Mouse (Mus musculus) limb, embryonic 15.5 days (tissue): ENCODE measurements around the gene B3galnt1. TPM values are rescaled to one million over a fixed set of nuclear protein-coding genes. Genes with fewer than 3 reads are reported as not detected.

Source experiments
- ATAC-seq: fragments of 200-750 bp; cut with Nextera tagmentation; 2 replicates; pipeline ENCODE4 v1.8.0; 2017; ENCODE audit warnings: low read depth, moderate TSS enrichment; ENCODE audit not compliant: insufficient number of reproducible peaks, low FRiP score, low TSS enrichment
- H3K27ac ChIP-seq: fragments of 300-500 bp; sonication (generic); 2 replicates; pipeline ENCODE4 v1.5.1; 2015; ENCODE audit warnings: moderate library complexity, mild to moderate bottlenecking, inconsistent platforms
- H3K27me3 ChIP-seq: fragments of 300-500 bp; sonication (generic); 2 replicates; pipeline ENCODE4 v1.6.1; 2015; ENCODE audit warnings: inconsistent platforms
- H3K36me3 ChIP-seq: fragments of 300-500 bp; sonication (generic); 2 replicates; pipeline ENCODE4 v1.6.1; 2015; ENCODE audit warnings: inconsistent platforms
- H3K4me1 ChIP-seq: fragments of 300-500 bp; sonication (generic); 2 replicates; pipeline ENCODE4 v1.6.1; 2015; ENCODE audit warnings: inconsistent platforms
- H3K4me2 ChIP-seq: fragments of 300-500 bp; sonication (generic); 2 replicates; pipeline ENCODE4 v1.6.1; 2015; ENCODE audit warnings: mild to moderate bottlenecking, inconsistent platforms
- H3K4me3 ChIP-seq: fragments of 300-500 bp; sonication (generic); 2 replicates; pipeline ENCODE4 v1.5.1; 2015; ENCODE audit warnings: mild to moderate bottlenecking, inconsistent platforms
- H3K9ac ChIP-seq: fragments of 300-500 bp; sonication (generic); 2 replicates; pipeline ENCODE4 v1.6.1; 2015; ENCODE audit warnings: inconsistent platforms
- H3K9me3 ChIP-seq: fragments of 300-500 bp; sonication (generic); 2 replicates; pipeline ENCODE4 v1.6.1; 2016; ENCODE audit warnings: inconsistent platforms
- WGBS: fragments of 180-500 bp; shearing (Covaris S2); methylation state at CpG from one replicate; pipeline ENCODE4 v1.1.7; 2015; 5-methylcytosine and 5-hydroxymethylcytosine counted together
- polyA plus RNA-seq: library from polyadenylated mRNA; unstranded; fragments of >200 nt; fragmentation: Nextera tagmentation; extraction: Ambion mirVana; gene quantifications from 2 replicates; pipeline ENCODE4 v1.2.1, GENCODE M21; 2015

Gene B3galnt1
- polyA plus RNA-seq = 48.5 and 50.7 TPM in 2 replicates

- Histone ChIP-seq H3K4me2 (peak within 1 kb of the TSS; percentile 77), H3K4me3 (peak within 1 kb of the TSS; percentile 64), H3K27me3 (no peaks in the 10 kb centered on the region), H3K9ac (peak within 1 kb of the TSS; percentile 80), H3K9me3 (no peaks in the 10 kb centered on the region), H3K4me1 (peaks cover 13% of the 10 kb centered on the region; the same call in 1 of the 2 replicates), H3K36me3 (no peaks in the 10 kb centered on the region), H3K27ac (peak within 1 kb of the TSS; percentile 76)
- peak; percentile 48 for ATAC-seq
- under 1% methylated on average over 93 of the region's 99 CpGs for WGBS
Measured at GRCm38 (mm10) chr3:69598261-69599165, at the start of gene B3galnt1. TSS of gene B3galnt1 (minus strand) at chr3:69598960.

DNA sequence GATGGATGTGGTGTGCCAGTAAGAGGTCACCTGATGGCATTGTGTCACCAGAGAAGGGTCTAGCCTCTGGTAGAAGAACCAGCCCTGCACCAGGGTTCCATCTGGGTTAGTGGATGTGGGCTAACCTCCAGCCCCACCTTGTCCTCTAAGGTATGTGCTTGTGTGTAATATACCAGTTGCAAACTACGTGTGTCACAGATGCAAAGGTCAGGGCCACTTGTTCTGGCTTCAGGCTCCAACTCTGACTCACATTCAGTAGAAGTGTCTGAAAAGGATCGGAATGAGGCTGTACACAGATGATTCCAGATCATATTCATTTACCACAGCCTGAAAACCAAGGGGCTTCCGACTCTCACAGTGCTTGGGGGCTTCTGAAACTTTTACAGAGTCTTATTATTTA, 35.8 kb upstream of the B3galnt1 start:
- Histone ChIP-seq H3K4me1 (no peaks in the 10 kb centered on the region), H3K27ac (no peak overlapping the region), H3K36me3 (no peaks in the 10 kb centered on the region), H3K9ac (no peak overlapping the region), H3K9me3 (no peaks in the 10 kb centered on the region), H3K4me2 (no peak overlapping the region), H3K27me3 (no peaks in the 10 kb centered on the region), H3K4me3 (no peak overlapping the region)
- 78% methylated on average over 3 of the region's 3 CpGs for WGBS
- ATAC-seq = no peak

GRCm38 (mm10) chr3:69633706-69634420, 35.1 kb upstream of the B3galnt1 start:
- no peak overlapping the region for H3K9ac ChIP-seq
- no peak for ATAC-seq
- H3K36me3 ChIP-seq = no peaks in the 10 kb centered on the region
- no peaks in the 10 kb centered on the region for H3K9me3 ChIP-seq
- no peak overlapping the region for H3K27ac ChIP-seq
- no peaks in the 10 kb centered on the region for H3K27me3 ChIP-seq
- H3K4me1 ChIP-seq = no peaks in the 10 kb centered on the region
- H3K4me3 ChIP-seq = no peak overlapping the region
- 74% methylated on average over 12 of the region's 12 CpGs for WGBS
- H3K4me2 ChIP-seq = no peak overlapping the region

DNA sequence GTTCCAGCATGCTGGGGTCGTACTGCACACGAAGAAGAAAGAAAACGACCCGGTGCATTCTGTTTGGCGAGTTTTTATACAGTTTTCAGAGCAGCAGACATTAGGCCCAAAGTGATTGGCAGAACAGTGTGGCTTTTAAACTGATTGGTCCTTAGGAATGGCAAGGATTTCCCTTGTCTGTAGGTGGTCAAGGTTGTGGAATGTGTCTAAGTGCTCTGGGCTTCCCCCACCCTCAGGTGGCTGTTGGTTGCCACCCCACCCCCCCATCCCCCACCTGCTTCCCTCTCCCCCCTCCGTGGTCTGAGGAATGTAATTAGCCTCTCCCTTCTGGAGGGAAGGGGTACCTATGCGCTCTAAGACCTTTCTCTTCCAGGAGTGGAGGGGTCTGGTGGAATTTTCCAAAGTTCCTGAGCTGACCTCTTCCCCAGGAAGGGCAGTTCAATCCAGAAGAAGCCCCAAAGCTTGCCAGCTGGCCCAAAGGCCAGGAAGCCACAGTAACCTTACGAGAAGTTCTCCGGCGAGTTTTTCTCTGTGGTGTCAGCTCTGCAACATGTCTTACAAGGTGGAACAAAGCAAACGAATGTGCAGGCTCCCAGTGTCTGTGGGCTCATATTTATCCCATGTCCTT, 28.3 kb upstream of the B3galnt1 start:
- Histone ChIP-seq H3K4me1 (no peaks in the 10 kb centered on the region), H3K4me3 (no peak overlapping the region), H3K36me3 (no peaks in the 10 kb centered on the region), H3K27me3 (no peaks in the 10 kb centered on the region), H3K9me3 (no peaks in the 10 kb centered on the region), H3K27ac (no peak overlapping the region), H3K9ac (no peak overlapping the region), H3K4me2 (no peak overlapping the region)
- 43% methylated on average over 11 of the region's 11 CpGs for WGBS
- no peak for ATAC-seq

GRCm38 (mm10) chr3:69626213-69626962, 27.6 kb upstream of the B3galnt1 start:
- H3K4me1 ChIP-seq = no peaks in the 10 kb centered on the region
- ATAC-seq = no peak
- H3K27ac ChIP-seq = no peak overlapping the region
- no peaks in the 10 kb centered on the region for H3K9me3 ChIP-seq
- WGBS = 64% methylated on average over 11 of the region's 11 CpGs
- no peaks in the 10 kb centered on the region for H3K36me3 ChIP-seq
- no peak overlapping the region for H3K9ac ChIP-seq
- no peaks in the 10 kb centered on the region for H3K27me3 ChIP-seq
- H3K4me2 ChIP-seq = no peak overlapping the region
- no peak overlapping the region for H3K4me3 ChIP-seq

- Histone ChIP-seq H3K27ac (no peak overlapping the region), H3K4me1 (no peaks in the 10 kb centered on the region), H3K4me3 (no peak overlapping the region), H3K27me3 (no peaks in the 10 kb centered on the region), H3K4me2 (no peak overlapping the region), H3K9me3 (no peaks in the 10 kb centered on the region), H3K36me3 (no peaks in the 10 kb centered on the region), H3K9ac (no peak overlapping the region)
- WGBS = 77% methylated on average over 2 of the region's 2 CpGs
- no peak for ATAC-seq
Measured at GRCm38 (mm10) chr3:69624182-69624581, 25.4 kb upstream of the B3galnt1 start.

- no peak for ATAC-seq
- no peaks in the 10 kb centered on the region for H3K27me3 ChIP-seq
- no peak overlapping the region for H3K27ac ChIP-seq
- H3K36me3 ChIP-seq = no peaks in the 10 kb centered on the region
- H3K9ac ChIP-seq = no peak overlapping the region
- no peak overlapping the region for H3K4me2 ChIP-seq
- H3K9me3 ChIP-seq = no peaks in the 10 kb centered on the region
- H3K4me1 ChIP-seq = no peaks in the 10 kb centered on the region
- H3K4me3 ChIP-seq = no peak overlapping the region
- WGBS = 81% methylated on average over 5 of the region's 5 CpGs
Measured at GRCm38 (mm10) chr3:69607909-69608308, 9.1 kb upstream of the B3galnt1 start.

DNA sequence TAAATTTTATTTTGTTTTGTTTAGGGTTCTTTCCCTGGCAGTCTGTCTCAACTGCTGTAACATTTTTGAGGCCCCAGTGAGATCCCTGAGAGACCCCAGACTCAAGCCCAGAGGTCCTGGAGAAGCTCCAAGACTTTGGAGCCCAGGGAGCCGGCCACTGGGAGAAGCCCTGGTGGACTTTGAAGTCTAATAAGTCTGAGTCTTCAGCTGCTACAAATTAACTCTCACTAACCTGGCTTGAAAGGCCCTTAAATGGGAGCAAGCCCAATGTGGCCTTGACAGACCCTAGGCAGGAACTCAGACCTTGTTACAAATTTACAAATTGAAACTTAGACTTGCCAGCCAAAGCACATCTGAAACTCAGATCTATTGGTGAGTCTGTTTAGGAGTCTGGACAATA, 8.7 kb upstream of the B3galnt1 start:
- Histone ChIP-seq H3K9ac (no peak overlapping the region), H3K4me2 (no peak overlapping the region), H3K9me3 (no peaks in the 10 kb centered on the region), H3K4me3 (no peak overlapping the region), H3K36me3 (no peaks in the 10 kb centered on the region), H3K27me3 (no peaks in the 10 kb centered on the region), H3K4me1 (no peaks in the 10 kb centered on the region), H3K27ac (no peak overlapping the region)
- 23% methylated on average over 1 of the region's 1 CpGs for WGBS
- no peak for ATAC-seq

- Histone ChIP-seq H3K4me3 (no peak overlapping the region), H3K4me2 (no peak overlapping the region), H3K9me3 (no peaks in the 10 kb centered on the region), H3K36me3 (no peaks in the 10 kb centered on the region), H3K4me1 (no peaks in the 10 kb centered on the region), H3K9ac (no peak overlapping the region), H3K27ac (no peak overlapping the region), H3K27me3 (no peaks in the 10 kb centered on the region)
- WGBS = 59% methylated on average over 1 of the region's 1 CpGs
- ATAC-seq = no peak
Measured at GRCm38 (mm10) chr3:69606923-69607322, 8.2 kb upstream of the B3galnt1 start.

GRCm38 (mm10) chr3:69599166-69599500, 373 bp upstream of the B3galnt1 start:
- H3K4me3 ChIP-seq = peak overlapping the region; percentile 64
- H3K4me2 ChIP-seq = peak overlapping the region; percentile 77
- peaks cover 13% of the 10 kb centered on the region; the same call in 1 of the 2 replicates for H3K4me1 ChIP-seq
- H3K36me3 ChIP-seq = no peaks in the 10 kb centered on the region
- whole genome bisulfite sequencing = 7% methylated on average over 5 of the region's 5 CpGs
- no peaks in the 10 kb centered on the region for H3K9me3 ChIP-seq
- peak; percentile 4; the same call in 1 of the 2 replicates for ATAC-seq
- H3K27me3 ChIP-seq = no peaks in the 10 kb centered on the region
- H3K27ac ChIP-seq = peak overlapping the region; percentile 76; the same call in 1 of the 2 replicates
- peak overlapping the region; percentile 80; the same call in 1 of the 2 replicates for H3K9ac ChIP-seq

DNA sequence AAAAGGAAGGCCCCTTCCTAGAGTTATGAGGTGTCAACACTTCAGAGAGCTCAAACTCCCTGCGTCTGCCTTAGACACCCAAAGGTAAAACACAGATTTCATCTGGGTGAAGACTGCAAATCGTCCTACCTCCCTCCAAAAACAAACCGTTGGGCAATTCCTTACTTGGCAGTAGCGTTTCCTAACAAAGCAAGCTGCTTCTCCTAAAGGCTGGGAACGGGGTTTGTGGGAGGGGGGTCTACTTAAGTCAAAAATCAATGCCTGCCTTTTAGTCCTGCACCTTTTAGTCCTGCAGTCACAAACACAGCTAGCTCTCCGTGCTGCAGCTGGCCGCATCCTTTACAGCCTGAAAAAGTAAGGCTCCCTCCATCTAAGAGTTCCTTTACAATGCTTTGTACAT, 944 bp downstream of the B3galnt1 start:
- Histone ChIP-seq H3K4me3 (peak overlapping the region; percentile 64), H3K36me3 (no peaks in the 10 kb centered on the region), H3K27ac (no peak overlapping the region), H3K27me3 (no peaks in the 10 kb centered on the region), H3K9me3 (no peaks in the 10 kb centered on the region), H3K9ac (0 out of 2 replicates have a peak overlapping the region, but pooled peaks have one; percentile 80), H3K4me1 (peaks cover 13% of the 10 kb centered on the region; the same call in 1 of the 2 replicates), H3K4me2 (peak overlapping the region; percentile 77)
- ATAC-seq = no peak
- 8% methylated on average over 7 of the region's 7 CpGs for WGBS
